ENCODE assay signal across 7 mouse cellular contexts in the genomic region with DNA sequence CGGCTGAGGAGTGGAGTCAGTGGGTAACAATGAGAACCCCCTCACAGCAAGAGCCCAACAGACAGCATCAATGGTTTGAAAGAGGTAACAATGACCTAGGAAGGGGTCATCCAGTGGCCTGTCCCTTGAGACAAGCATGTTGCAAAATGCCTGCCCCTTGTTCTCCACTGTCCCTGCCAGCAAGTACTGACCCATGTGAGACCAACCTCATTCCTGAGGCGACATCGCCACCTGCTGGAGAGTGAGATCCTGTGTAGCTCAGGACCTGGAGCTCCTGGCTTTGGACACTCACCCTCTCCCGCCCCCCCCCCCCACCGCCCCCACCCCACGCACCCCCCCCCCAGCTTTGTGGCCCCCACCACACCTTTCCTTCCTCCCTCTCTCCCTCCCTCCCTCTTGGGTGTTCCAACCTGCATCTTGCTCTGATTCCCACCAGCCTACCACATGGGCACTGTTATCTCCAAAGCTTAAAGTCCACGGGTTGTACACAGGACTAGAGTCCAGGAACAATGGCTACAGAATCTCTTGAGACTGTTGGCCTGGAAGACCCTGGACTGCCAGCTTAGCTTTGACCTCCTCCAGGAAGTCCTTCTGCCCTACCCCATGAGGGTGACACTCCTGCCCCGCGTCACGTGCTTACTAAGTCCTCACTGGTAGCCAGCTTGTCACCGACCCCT. TPM values are rescaled to one million over a fixed set of nuclear protein-coding genes. Genes with fewer than 3 reads are reported as not detected.
DNase-seq lines count a peak whose midpoint lies in the region; ATAC-seq and TF ChIP-seq lines count a peak whose summit lies in the region.

No protein-coding gene starts in this region.

- no peak overlapping the region for H3K4me3 ChIP-seq in kidney, adult 2 months (ENCODE audit: insufficient read depth, low read depth, low read length)
- H3K4me3 ChIP-seq in limb, embryonic 11.5 days (ENCODE audit: low read depth, low read length) = no peak overlapping the region
- no peak overlapping the region for H3K4me3 ChIP-seq in midbrain, embryonic 15.5 days

- no peak overlapping the region for H3K9ac ChIP-seq in limb, embryonic 11.5 days (ENCODE audit: low read length)
- H3K9ac ChIP-seq in midbrain, embryonic 15.5 days = no peak overlapping the region

- TF ChIP-seq CTCF in kidney, adult 2 months (conservative IDR thresholded peaks at IDR 0.05; ENCODE audit: insufficient read depth, insufficient read length, low read depth, low read length) = peak; percentile 94

- H3K4me2 ChIP-seq in limb, embryonic 11.5 days (ENCODE audit: low read depth, severe bottlenecking) = no peak overlapping the region
- no peak overlapping the region for H3K4me2 ChIP-seq in midbrain, embryonic 15.5 days

- WGBS in kidney, adult 2 months = 52% methylated on average over 8 of the region's 11 CpGs
- WGBS in limb, embryonic 11.5 days = 62% methylated on average over 8 of the region's 11 CpGs
- WGBS in midbrain, embryonic 15.5 days = 62% methylated on average over 8 of the region's 11 CpGs

- no peak overlapping the region for H3K27ac ChIP-seq in kidney, adult 2 months (ENCODE audit: insufficient read depth, low read depth, low read length)
- no peak overlapping the region for H3K27ac ChIP-seq in limb, embryonic 11.5 days (replicated peaks; ENCODE audit: low read depth, low read length)
- H3K27ac ChIP-seq in midbrain, embryonic 15.5 days = no peak overlapping the region

- no peaks in the 10 kb centered on the region for H3K27me3 ChIP-seq in kidney, adult 2 months (replicated peaks; ENCODE audit: control insufficient read depth, insufficient read depth, low read length)
- H3K27me3 ChIP-seq in limb, embryonic 11.5 days (ENCODE audit: control insufficient read depth, insufficient read depth, low read length) = no peaks in the 10 kb centered on the region
- H3K27me3 ChIP-seq in midbrain, embryonic 15.5 days (replicated peaks) = no peaks in the 10 kb centered on the region

- peak; percentile 66 for ATAC-seq in granulocyte monocyte progenitor cell, adult 5-6 weeks (replicated peaks; ENCODE audit: poor library complexity, severe bottlenecking)
- ATAC-seq in limb, embryonic 11.5 days (ENCODE audit: insufficient number of reproducible peaks, low FRiP score, low TSS enrichment, low read depth) = no peak
- ATAC-seq in midbrain, embryonic 15.5 days (replicated peaks) = peak; percentile 81

- DNase-seq in adrenal gland, adult 8-10 months = peak; percentile 83
- peak; percentile 91 for DNase-seq in embryo, embryonic 10.5 days (ENCODE audit: low spot score)
- peak; percentile 93 for DNase-seq in kidney, adult 2 months
- DNase-seq in limb, embryonic 11.5 days (ENCODE audit: low spot score) = peak; percentile 91
- peak; percentile 66 for DNase-seq in spleen, adult 12 weeks (ENCODE audit: low spot score)

- no peaks in the 10 kb centered on the region for H3K4me1 ChIP-seq in kidney, adult 2 months (ENCODE audit: control insufficient read depth, insufficient read depth, low read length)
- H3K4me1 ChIP-seq in limb, embryonic 11.5 days (ENCODE audit: control insufficient read depth, insufficient read depth, low read length) = 0 out of 2 replicates have a peak, but pooled peaks cover 8% of the 10 kb centered on the region
- peaks cover 15% of the 10 kb centered on the region for H3K4me1 ChIP-seq in midbrain, embryonic 15.5 days

- peaks cover 11% of the 10 kb centered on the region for H3K9me3 ChIP-seq in limb, embryonic 11.5 days (ENCODE audit: control insufficient read depth, low read length)
- no peaks in the 10 kb centered on the region for H3K9me3 ChIP-seq in midbrain, embryonic 15.5 days

- H3K36me3 ChIP-seq in kidney, adult 2 months (ENCODE audit: control insufficient read depth, insufficient read depth, low read length) = no peaks in the 10 kb centered on the region
- H3K36me3 ChIP-seq in limb, embryonic 11.5 days (ENCODE audit: control insufficient read depth, insufficient read depth, low read length) = no peaks in the 10 kb centered on the region; the same call in 1 of the 2 replicates
- no peaks in the 10 kb centered on the region for H3K36me3 ChIP-seq in midbrain, embryonic 15.5 days (replicated peaks)

- TF ChIP-seq POLR2A in kidney, adult 2 months (IDR thresholded peaks at IDR 0.05; ENCODE audit: low read depth, low read length) = no peak

RNA-seq across cellular contexts. Expression of a gene that starts 22.0 kb away (rescaled TPM):
- total RNA-seq in adrenal gland, adult 8-10 months (2022) = 100 to 1,000 TPM; 114 to 136 (median 132) TPM
- total RNA-seq in granulocyte monocyte progenitor cell, adult 5-6 weeks (2014; fragmentation: Nextera tagmentation) = 139 and 145 TPM in 2 replicates
- 124 and 141 TPM in 2 replicates for total RNA-seq in granulocyte monocyte progenitor cell, adult 5-6 weeks (2017)
- polyA plus RNA-seq in kidney, adult 2 months (2012; rRNA removed) = 22.2 and 25.9 TPM in 2 replicates
- 208 and 226 TPM in 2 replicates for polyA plus RNA-seq in limb, embryonic 11.5 days (2014; fragmentation: Nextera tagmentation; extraction: Ambion mirVana)
- 106 and 112 TPM in 2 replicates for polyA plus RNA-seq in midbrain, embryonic 15.5 days (2015; fragmentation: Nextera tagmentation; extraction: Ambion mirVana)
